Mouse (Mus musculus): Measurements from ENCODE around the gene Pkm. TPM values are rescaled to one million over a fixed set of nuclear protein-coding genes. Genes with fewer than 3 reads are reported as not detected.

Gene Pkm
- polyA plus RNA-seq, 1 experiment from 2014 or later, result 1,482 TPM

DNA sequence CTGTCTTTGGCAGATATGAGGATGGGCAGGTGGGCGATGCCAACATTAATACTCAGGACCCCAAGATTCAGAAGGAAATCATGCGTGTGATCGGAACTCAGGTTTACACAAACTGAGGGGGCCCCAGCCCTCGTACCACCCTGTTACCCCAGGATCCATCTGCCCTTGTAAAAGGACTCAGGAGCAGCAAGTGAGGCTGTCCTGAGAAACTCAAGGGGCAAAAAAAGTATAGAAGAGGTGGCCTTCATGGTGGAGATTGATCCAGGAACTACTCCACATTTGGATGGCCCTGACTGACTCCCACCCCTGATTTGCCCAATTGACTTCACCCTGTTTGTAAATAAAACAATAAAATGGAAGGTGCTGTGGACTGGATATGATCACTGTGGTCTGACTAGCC, 6.3 kb upstream of the Pkm start:
- no peak overlapping the region for H3K4me3 ChIP-seq (ENCODE audit: low read depth, low read length)
- H3K27me3 ChIP-seq (replicated peaks; ENCODE audit: control insufficient read depth, insufficient read depth, low read length), result no peaks in the 10 kb centered on the region
- no peak overlapping the region for H3K9ac ChIP-seq (ENCODE audit: low read length)
- no peaks in the 10 kb centered on the region for H3K9me3 ChIP-seq (ENCODE audit: control insufficient read depth, low read length)
- H3K4me1 ChIP-seq (replicated peaks; ENCODE audit: control insufficient read depth, insufficient read depth, low read length), result no peaks in the 10 kb centered on the region
- ATAC-seq (replicated peaks; ENCODE audit: low FRiP score, low TSS enrichment, low read depth), result no peak
- H3K36me3 ChIP-seq (ENCODE audit: control insufficient read depth, insufficient read depth, low read length), result peaks cover 42% of the 10 kb centered on the region
- 96% methylated on average over 4 of the region's 4 CpGs for WGBS
- no peak overlapping the region for H3K4me2 ChIP-seq (ENCODE audit: low read length)
- no peak for DNase-seq (ENCODE audit: low spot score)
- H3K27ac ChIP-seq (ENCODE audit: low read depth), result no peak overlapping the region

DNA sequence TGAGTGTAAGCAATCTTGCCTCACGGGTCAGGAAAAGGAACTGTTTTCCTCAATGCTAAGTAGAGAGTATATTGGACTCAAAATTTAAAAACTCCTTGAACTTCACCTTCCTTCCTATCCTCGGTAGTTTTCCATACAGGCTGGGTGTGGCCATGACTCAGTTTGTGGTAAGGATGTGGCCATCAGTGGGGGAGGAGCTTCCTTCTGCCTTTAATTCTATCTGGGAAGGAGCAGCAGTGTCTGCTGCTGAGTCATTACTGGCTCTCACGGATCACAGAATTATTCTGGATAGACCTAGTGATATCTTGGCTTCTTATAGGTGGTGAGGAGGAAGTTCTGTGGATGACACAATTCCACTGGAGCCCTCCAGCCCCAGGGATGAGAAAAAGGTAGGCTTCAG, 2.8 kb upstream of the Pkm start:
- H3K36me3 ChIP-seq (ENCODE audit: control insufficient read depth, insufficient read depth, low read length), result peaks cover 30% of the 10 kb centered on the region
- ATAC-seq (replicated peaks; ENCODE audit: low FRiP score, low TSS enrichment, low read depth) (no peak), DNase-seq (ENCODE audit: low spot score) (no peak)
- 16% methylated on average over 3 of the region's 3 CpGs for WGBS
- no peaks in the 10 kb centered on the region for H3K27me3 ChIP-seq (replicated peaks; ENCODE audit: control insufficient read depth, insufficient read depth, low read length)
- peaks cover 8% of the 10 kb centered on the region for H3K4me1 ChIP-seq (replicated peaks; ENCODE audit: control insufficient read depth, insufficient read depth, low read length)
- no peak overlapping the region for H3K27ac ChIP-seq (ENCODE audit: low read depth)
- no peak overlapping the region for H3K4me2 ChIP-seq (ENCODE audit: low read length)
- H3K9me3 ChIP-seq (ENCODE audit: control insufficient read depth, low read length), result no peaks in the 10 kb centered on the region
- H3K9ac ChIP-seq (ENCODE audit: low read length), result no peak overlapping the region
- no peak overlapping the region for H3K4me3 ChIP-seq (ENCODE audit: low read depth, low read length)

DNA sequence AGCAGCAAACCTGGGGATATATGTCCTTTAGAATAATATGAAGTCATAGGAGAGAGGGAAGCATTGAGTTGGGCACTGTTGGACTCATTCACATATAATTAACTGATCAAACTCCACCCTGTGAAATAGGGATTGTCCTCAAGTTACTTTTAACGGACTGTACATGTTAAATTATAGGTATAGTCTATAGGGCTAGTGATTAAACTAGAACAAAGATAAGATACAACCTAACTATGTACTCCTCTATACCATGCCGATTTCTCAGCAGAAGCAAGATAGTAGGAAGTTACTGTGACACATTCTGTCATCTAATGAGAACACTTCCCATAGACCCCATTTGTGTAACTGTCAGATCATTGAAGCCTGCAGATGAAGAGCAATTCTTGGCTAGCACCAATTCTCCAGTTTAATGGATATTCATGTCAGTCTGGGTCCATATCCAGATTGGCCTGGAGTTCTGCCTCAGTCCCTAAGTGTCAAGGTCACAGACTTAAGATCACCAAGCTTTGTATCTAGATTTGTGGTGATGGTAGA, 1.7 kb upstream of the Pkm start:
- no peak for ATAC-seq (replicated peaks; ENCODE audit: low FRiP score, low TSS enrichment, low read depth)

DNA sequence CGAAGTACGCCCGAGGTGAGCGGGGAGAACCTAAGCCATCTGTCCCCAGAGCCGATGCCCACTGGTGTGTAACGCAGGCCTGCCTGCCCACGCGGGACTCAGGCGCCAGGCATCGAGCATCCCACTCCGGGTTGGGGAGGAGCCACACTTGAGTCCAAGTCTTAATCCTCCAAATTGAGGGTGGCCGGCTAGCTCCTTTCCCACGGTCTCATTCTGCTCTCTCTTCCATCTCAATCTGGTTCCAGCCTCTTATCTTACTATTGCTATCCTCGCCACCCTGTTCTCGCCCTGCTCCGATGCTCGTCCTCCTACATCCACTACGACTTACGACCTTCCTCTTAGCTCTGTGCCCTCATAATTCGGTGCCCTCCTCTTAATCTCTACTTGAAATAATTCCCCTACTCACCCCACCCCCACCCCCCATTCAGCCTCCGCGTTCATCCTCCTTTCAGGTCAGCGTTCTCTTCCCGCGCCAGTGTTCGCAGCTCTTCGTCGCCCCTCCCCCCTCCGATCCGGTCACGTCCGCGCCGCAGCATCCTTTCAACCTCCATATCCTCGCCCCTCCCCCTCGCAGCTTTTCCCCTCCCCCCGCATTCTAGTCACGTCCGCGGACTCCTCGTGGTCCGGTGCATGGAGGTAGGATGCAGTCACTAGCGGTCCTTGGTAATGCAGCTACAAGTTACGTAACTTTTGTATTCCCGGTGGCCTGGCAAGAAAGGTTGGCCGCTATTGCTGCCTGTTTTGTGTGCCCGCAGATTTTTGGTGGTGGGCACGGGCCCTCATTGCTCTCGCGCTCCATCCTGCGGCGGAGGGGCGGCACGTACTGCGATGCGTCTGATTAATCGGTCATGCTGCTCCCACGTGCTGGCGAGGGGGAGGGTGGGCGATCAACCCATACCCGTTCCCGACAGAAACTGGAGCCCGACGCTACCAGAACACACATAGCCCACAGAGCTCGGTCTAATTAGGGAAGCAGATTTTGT, 758 bp downstream of the Pkm start:
- Histone ChIP-seq H3K4me1 (replicated peaks; ENCODE audit: control insufficient read depth, insufficient read depth, low read length) (peaks cover 30% of the 10 kb centered on the region), H3K9me3 (ENCODE audit: control insufficient read depth, low read length) (no peaks in the 10 kb centered on the region), H3K4me2 (ENCODE audit: low read length) (peak overlapping the region; percentile 91), H3K36me3 (ENCODE audit: control insufficient read depth, insufficient read depth, low read length) (peaks cover 21% of the 10 kb centered on the region), H3K27me3 (replicated peaks; ENCODE audit: control insufficient read depth, insufficient read depth, low read length) (no peaks in the 10 kb centered on the region), H3K9ac (ENCODE audit: low read length) (peak overlapping the region; percentile 94), H3K4me3 (ENCODE audit: low read depth, low read length) (peak overlapping the region; percentile 95), H3K27ac (ENCODE audit: low read depth) (peak overlapping the region; percentile 97)
- ATAC-seq (replicated peaks; ENCODE audit: low FRiP score, low TSS enrichment, low read depth) (peak; percentile 54), DNase-seq (ENCODE audit: low spot score) (peak; percentile 93)
- WGBS, result under 1% methylated on average over 65 of the region's 65 CpGs

More for the DNA sequence above, 1.7 kb upstream of the Pkm start:
- H3K27me3 ChIP-seq (replicated peaks; ENCODE audit: control insufficient read depth, insufficient read depth, low read length), result no peaks in the 10 kb centered on the region
- H3K36me3 ChIP-seq (ENCODE audit: control insufficient read depth, insufficient read depth, low read length), result peaks cover 18% of the 10 kb centered on the region
- no peak overlapping the region for H3K9ac ChIP-seq (ENCODE audit: low read length)
- H3K27ac ChIP-seq (ENCODE audit: low read depth), result no peak overlapping the region
- H3K4me1 ChIP-seq (replicated peaks; ENCODE audit: control insufficient read depth, insufficient read depth, low read length), result peaks cover 16% of the 10 kb centered on the region
- H3K4me2 ChIP-seq (ENCODE audit: low read length), result no peak overlapping the region
- H3K9me3 ChIP-seq (ENCODE audit: control insufficient read depth, low read length), result no peaks in the 10 kb centered on the region
- DNase-seq (ENCODE audit: low spot score), result no peak
- 84% methylated on average over 2 of the region's 2 CpGs for WGBS
- H3K4me3 ChIP-seq (ENCODE audit: low read depth, low read length), result no peak overlapping the region

DNA sequence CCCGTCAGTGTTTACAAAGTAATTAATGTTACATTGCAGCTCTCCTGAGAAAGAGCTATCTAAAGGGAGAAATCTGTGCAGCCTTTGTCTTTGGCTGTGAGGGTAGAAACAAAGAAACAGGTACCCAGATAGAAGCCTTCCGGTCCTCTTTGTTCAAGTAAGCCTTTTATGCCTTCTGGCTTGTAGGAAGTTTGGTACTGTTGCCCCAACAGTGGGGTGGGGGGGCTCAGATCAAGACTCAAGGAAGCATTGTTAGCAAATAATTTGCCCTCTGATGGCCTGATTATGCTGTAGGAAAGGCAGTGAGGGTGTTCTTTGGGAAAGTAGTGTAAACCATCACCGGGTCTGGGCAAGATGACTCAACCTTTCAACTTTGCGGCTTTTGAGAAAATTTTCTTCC, 2.0 kb downstream of the Pkm start:
- Histone ChIP-seq H3K4me1 (replicated peaks; ENCODE audit: control insufficient read depth, insufficient read depth, low read length) (peaks cover 30% of the 10 kb centered on the region), H3K27me3 (replicated peaks; ENCODE audit: control insufficient read depth, insufficient read depth, low read length) (no peaks in the 10 kb centered on the region), H3K4me3 (ENCODE audit: low read depth, low read length) (peak overlapping the region; percentile 95), H3K9me3 (ENCODE audit: control insufficient read depth, low read length) (no peaks in the 10 kb centered on the region), H3K27ac (ENCODE audit: low read depth) (peak overlapping the region; percentile 97), H3K36me3 (ENCODE audit: control insufficient read depth, insufficient read depth, low read length) (peaks cover 33% of the 10 kb centered on the region), H3K4me2 (ENCODE audit: low read length) (peak overlapping the region; percentile 91), H3K9ac (ENCODE audit: low read length) (peak overlapping the region; percentile 94)
- no peak for DNase-seq (ENCODE audit: low spot score)
- no peak for ATAC-seq (replicated peaks; ENCODE audit: low FRiP score, low TSS enrichment, low read depth)
- WGBS, result 6% methylated on average over 4 of the region's 4 CpGs

DNA sequence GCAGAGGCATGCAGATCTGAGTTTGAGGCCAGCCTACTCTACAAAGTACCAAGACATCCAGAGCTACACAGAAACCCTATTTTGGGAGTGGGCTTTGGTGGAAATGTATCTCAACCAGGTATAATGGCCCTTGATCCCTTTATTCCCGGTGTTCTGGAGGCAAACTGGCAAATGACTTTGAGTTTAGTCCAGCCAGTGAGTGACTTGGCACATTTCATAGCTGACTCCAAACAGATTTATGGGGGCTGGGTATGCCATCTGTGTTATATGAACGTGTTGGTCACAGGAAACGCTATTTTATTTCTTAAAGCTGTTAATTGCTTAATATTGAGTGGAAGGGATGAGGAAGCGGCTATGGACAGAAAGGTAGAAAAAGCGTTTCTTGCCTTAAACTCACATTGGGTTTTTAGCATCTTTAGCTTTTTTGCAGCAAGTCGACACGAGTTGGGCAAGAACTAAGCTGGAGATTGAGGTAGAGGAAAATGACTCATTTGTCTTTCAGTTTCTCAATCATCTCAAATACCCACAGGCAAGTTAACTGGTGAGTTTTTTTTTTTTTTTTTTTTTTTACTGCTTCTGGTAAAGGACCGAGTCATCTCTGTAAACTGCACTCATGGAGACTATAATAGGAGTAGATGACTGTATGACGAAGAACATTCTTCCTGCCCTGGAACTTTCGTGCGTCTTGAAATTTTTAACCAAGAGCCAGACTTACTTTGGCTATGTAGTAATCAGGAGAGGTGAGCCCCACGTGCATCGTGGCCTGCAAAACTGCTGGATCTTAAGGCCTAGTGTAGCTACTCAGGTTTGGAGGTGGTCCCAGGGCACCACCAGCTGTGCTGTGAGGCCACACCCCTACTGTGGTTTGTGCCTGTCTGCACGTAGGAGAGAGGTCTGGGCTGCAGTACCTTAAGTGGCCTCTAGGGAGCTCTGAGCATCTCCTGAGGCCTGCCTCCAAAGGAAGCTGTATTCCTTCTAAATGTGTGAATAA, 3.2 kb downstream of the Pkm start:
- H3K4me3 ChIP-seq (ENCODE audit: low read depth, low read length), result peak overlapping the region; percentile 95
- no peaks in the 10 kb centered on the region for H3K9me3 ChIP-seq (ENCODE audit: control insufficient read depth, low read length)
- H3K27ac ChIP-seq (ENCODE audit: low read depth), result peak overlapping the region; percentile 3; the same call in 1 of the 2 replicates
- no peaks in the 10 kb centered on the region for H3K27me3 ChIP-seq (replicated peaks; ENCODE audit: control insufficient read depth, insufficient read depth, low read length)
- peaks cover 45% of the 10 kb centered on the region for H3K36me3 ChIP-seq (ENCODE audit: control insufficient read depth, insufficient read depth, low read length)
- WGBS, result 26% methylated on average over 14 of the region's 14 CpGs
- ATAC-seq (replicated peaks; ENCODE audit: low FRiP score, low TSS enrichment, low read depth) (peak; percentile 16), DNase-seq (ENCODE audit: low spot score) (peak; percentile 93)
- peaks cover 30% of the 10 kb centered on the region for H3K4me1 ChIP-seq (replicated peaks; ENCODE audit: control insufficient read depth, insufficient read depth, low read length)
- H3K4me2 ChIP-seq (ENCODE audit: low read length), result peak overlapping the region; percentile 91
- no peak overlapping the region for H3K9ac ChIP-seq (ENCODE audit: low read length)

DNA sequence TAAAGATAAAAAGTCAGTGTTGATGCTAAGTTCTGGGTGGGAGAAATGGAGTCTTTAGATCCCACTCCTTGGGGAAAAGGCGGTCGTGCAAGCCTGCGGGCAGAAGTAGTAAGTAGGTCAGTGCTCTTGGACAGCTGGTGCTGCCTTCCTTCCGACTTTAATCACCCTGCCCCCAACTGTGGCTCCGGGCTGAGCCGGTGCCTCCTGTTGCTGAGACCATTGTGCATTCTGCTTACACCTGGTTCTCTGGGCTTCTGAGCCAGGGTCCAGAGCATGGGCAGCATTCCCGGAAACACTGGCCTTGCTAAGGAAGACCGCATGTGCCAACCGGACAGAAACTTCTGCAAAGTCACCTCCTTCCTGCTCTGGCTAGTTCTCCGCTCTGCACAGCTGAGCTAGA, 4.3 kb downstream of the Pkm start:
- Histone ChIP-seq H3K27me3 (replicated peaks; ENCODE audit: control insufficient read depth, insufficient read depth, low read length) (no peaks in the 10 kb centered on the region), H3K36me3 (ENCODE audit: control insufficient read depth, insufficient read depth, low read length) (peaks cover 55% of the 10 kb centered on the region), H3K9ac (ENCODE audit: low read length) (no peak overlapping the region), H3K4me1 (replicated peaks; ENCODE audit: control insufficient read depth, insufficient read depth, low read length) (peaks cover 30% of the 10 kb centered on the region), H3K4me3 (ENCODE audit: low read depth, low read length) (peak overlapping the region; percentile 95; the same call in 1 of the 2 replicates), H3K27ac (ENCODE audit: low read depth) (no peak overlapping the region), H3K4me2 (ENCODE audit: low read length) (peak overlapping the region; percentile 91), H3K9me3 (ENCODE audit: control insufficient read depth, low read length) (no peaks in the 10 kb centered on the region)
- ATAC-seq (replicated peaks; ENCODE audit: low FRiP score, low TSS enrichment, low read depth) (no peak), DNase-seq (ENCODE audit: low spot score) (no peak)
- 68% methylated on average over 10 of the region's 10 CpGs for WGBS

DNA sequence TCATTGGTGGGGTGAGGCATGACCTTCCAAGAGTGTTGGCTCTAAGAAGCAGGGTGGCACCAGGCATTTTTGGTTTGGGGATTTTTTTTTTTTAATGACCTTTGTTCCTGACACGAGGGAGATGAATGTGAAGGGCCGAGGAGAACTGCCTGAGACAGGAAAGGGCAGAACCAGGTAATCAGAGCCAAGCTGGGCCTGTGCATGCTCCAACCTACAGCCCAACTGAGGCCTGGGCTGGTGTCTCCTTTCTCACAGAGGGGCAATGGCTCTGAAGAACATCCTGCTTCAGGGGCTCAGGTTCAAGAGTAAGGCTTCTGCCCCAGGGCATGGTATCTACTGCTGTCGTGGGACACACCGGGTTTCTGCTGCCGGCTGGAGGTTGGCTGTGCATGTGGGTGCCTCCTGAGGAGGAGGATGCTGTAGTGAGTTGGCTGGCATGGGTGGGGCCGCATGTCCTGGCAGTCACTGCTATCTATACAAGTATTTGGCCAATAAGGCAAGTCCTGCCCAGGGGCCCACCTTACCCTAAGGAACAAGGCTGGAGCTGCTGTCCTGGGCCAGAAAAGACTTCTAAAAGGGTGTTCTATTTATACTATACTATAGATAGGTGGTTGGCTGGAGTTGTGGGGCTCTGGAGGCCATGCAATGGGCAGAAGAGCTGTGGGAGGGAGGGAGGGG, 5.3 kb downstream of the Pkm start:
- no peak overlapping the region for H3K27ac ChIP-seq (ENCODE audit: low read depth)
- H3K4me2 ChIP-seq (ENCODE audit: low read length), result 0 out of 2 replicates have a peak overlapping the region, but pooled peaks have one; percentile 91
- no peaks in the 10 kb centered on the region for H3K27me3 ChIP-seq (replicated peaks; ENCODE audit: control insufficient read depth, insufficient read depth, low read length)
- H3K9ac ChIP-seq (ENCODE audit: low read length), result no peak overlapping the region
- H3K4me3 ChIP-seq (ENCODE audit: low read depth, low read length), result no peak overlapping the region
- H3K36me3 ChIP-seq (ENCODE audit: control insufficient read depth, insufficient read depth, low read length), result peaks cover 65% of the 10 kb centered on the region
- no peak for DNase-seq (ENCODE audit: low spot score)
- H3K4me1 ChIP-seq (replicated peaks; ENCODE audit: control insufficient read depth, insufficient read depth, low read length), result peaks cover 30% of the 10 kb centered on the region
- H3K9me3 ChIP-seq (ENCODE audit: control insufficient read depth, low read length), result no peaks in the 10 kb centered on the region
- 59% methylated on average over 6 of the region's 6 CpGs for WGBS
- ATAC-seq (replicated peaks; ENCODE audit: low FRiP score, low TSS enrichment, low read depth), result no peak
